Mouse (Mus musculus): ENCODE results near the gene Eva1c.

DNA sequence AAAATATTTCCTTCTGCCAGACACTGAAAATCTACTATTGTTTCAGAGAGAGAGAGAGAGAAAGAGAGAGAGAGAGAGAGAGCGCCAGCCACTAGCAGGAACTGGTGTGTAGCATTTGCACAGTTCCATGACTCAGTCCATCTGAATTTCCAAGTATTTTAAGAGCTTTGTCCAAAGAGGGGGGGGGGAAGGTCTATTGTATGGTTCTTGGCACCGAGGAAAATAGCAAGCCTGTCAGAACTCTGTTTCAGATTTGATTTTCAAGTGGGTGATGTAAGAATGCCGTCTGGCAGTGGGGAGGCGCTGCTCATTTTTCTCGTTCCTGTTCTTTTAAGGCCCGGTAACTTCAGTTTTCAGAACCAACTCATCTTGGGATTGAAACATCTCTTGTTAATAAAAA lies 18.5 kb downstream of the Eva1c start:
- no peak for TF ChIP-seq CTCF (IDR thresholded peaks at IDR 0.05; ENCODE audit: low read depth, low read length)
- no peak for TF ChIP-seq GATA1 (IDR thresholded peaks at IDR 0.05; ENCODE audit: borderline replicate concordance, low read length)
- no peak for TF ChIP-seq POLR2AphosphoS5 (IDR thresholded peaks at IDR 0.05; ENCODE audit: insufficient replicate concordance, low read depth, low read length)
- no peak for TF ChIP-seq TAL1 (conservative IDR thresholded peaks at IDR 0.05; ENCODE audit: low read depth, low read length)
